Mouse (Mus musculus) lung, postnatal 0 days (tissue): ENCODE results near the gene Atp12a. TPM values are rescaled to one million over a fixed set of nuclear protein-coding genes. Genes with fewer than 3 reads are reported as not detected.

Experiments
- ATAC-seq: fragments of 200-750 bp; cut with Nextera tagmentation; 2 replicates; pipeline ENCODE4 v1.8.0; 2017; ENCODE audit warnings: moderate library complexity
- DNase-seq: peaks from one replicate; pipeline ENCODE4 v3.0.0-alpha.2; 2016; ENCODE audit warnings: low spot score
- H3K27ac ChIP-seq: fragments of 300-500 bp; sonication (generic); 2 replicates; pipeline ENCODE4 v1.5.1; 2014; ENCODE audit warnings: antibody characterized with exemption, mild to moderate bottlenecking, low read length, mixed read lengths
- H3K27me3 ChIP-seq: fragments of 300-500 bp; sonication (generic); replicated peaks from 2 replicates; pipeline ENCODE4 v1.6.1; 2014; ENCODE audit warnings: low read length, mixed read lengths; ENCODE audit not compliant: insufficient read depth
- H3K36me3 ChIP-seq: fragments of 300-500 bp; sonication (generic); 2 replicates; pipeline ENCODE4 v1.6.1; 2014; ENCODE audit warnings: low read length, mixed read lengths; ENCODE audit not compliant: insufficient read depth
- H3K4me1 ChIP-seq: fragments of 300-500 bp; sonication (generic); 2 replicates; pipeline ENCODE4 v1.6.1; 2014; ENCODE audit warnings: antibody characterized with exemption, low read depth, low read length, mixed read lengths; ENCODE audit not compliant: insufficient read depth
- H3K4me2 ChIP-seq: fragments of 300-500 bp; sonication (generic); replicated peaks from 2 replicates; pipeline ENCODE4 v1.6.1; 2014; ENCODE audit warnings: low read depth, mild to moderate bottlenecking, low read length, moderate library complexity, mixed read lengths
- H3K4me3 ChIP-seq: fragments of 300-500 bp; sonication (generic); 2 replicates; pipeline ENCODE4 v1.5.1; 2014; ENCODE audit warnings: low read depth, low read length
- H3K9ac ChIP-seq: fragments of 300-500 bp; sonication (generic); replicated peaks from 2 replicates; pipeline ENCODE4 v1.6.1; 2014; ENCODE audit warnings: low read depth, mild to moderate bottlenecking
- H3K9me3 ChIP-seq: fragments of 300-500 bp; sonication (generic); 2 replicates; pipeline ENCODE4 v1.6.1; 2016; ENCODE audit warnings: low read length, mixed read lengths
- CTCF ChIP-seq: IDR thresholded peaks from 2 replicates; pipeline ENCODE4 v1.5.1; 2016; ENCODE audit warnings: antibody characterized with exemption, mild to moderate bottlenecking
- EP300 ChIP-seq: IDR thresholded peaks from 2 replicates; pipeline ENCODE4 v1.6.1; 2016; ENCODE audit warnings: antibody characterized with exemption, mild to moderate bottlenecking, control low read depth
- whole genome bisulfite sequencing: fragments of 180-500 bp; shearing (Covaris S2); extraction: QIAGEN DNeasy Blood & Tissue Kit; methylation state at CpG from one replicate; pipeline ENCODE4 v1.1.7; 2014; 5-methylcytosine and 5-hydroxymethylcytosine counted together
- polyA plus RNA-seq: library from polyadenylated mRNA; unstranded; fragments of >200 nt; fragmentation: Nextera tagmentation; extraction: Ambion mirVana; gene quantifications from 2 replicates; pipeline ENCODE4 v1.2.1, GENCODE M21; 2015

Gene Atp12a
- polyA plus RNA-seq = 1.7 and 1.8 TPM in 2 replicates

DNA sequence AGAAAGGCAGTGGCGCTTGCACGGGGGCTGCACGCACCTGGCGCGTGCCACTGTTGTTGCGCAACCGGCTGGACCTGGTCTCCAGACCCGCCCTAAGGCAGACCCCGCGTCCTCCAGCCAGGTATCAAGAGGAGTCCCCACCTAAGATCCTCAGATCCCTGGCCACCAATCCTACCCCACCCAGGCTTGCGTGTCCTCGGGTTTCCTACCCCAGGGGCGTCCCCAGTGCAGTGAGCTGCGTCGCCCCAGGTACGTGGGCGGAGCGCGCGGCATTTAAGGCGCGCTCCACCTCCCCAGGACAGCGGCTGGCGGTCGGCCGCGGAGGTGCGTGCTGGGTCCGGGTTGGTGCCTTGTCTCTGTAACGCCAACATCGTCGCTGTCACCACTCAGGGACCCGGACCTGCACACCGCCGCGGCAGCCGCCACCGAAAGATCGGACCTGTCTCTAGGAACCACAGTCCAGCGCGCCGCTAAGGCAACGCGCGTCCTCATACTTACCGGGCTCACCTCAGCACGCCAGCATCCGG is at the start of gene Atp12a:
TSS of gene Atp12a (plus strand) at position 358 of the 527 bp plus-strand sequence.
- TF ChIP-seq EP300 = no peak
- no peak for TF ChIP-seq CTCF
- ATAC-seq = peak; percentile 30
- Histone ChIP-seq H3K27ac (no peak within 1 kb of the TSS), H3K9me3 (no peaks in the 10 kb centered on the region), H3K27me3 (no peaks in the 10 kb centered on the region; the same call in 1 of the 2 replicates), H3K4me1 (peaks cover 4% of the 10 kb centered on the region; the same call in 1 of the 2 replicates), H3K4me2 (peak within 1 kb of the TSS; percentile 66), H3K9ac (0 out of 2 replicates have a peak within 1 kb of the TSS, but pooled peaks have one; percentile 0), H3K36me3 (no peaks in the 10 kb centered on the region), H3K4me3 (peak within 1 kb of the TSS; percentile 38)
- no peak for DNase-seq
- WGBS = 1% methylated on average over 40 of the region's 48 CpGs

DNA sequence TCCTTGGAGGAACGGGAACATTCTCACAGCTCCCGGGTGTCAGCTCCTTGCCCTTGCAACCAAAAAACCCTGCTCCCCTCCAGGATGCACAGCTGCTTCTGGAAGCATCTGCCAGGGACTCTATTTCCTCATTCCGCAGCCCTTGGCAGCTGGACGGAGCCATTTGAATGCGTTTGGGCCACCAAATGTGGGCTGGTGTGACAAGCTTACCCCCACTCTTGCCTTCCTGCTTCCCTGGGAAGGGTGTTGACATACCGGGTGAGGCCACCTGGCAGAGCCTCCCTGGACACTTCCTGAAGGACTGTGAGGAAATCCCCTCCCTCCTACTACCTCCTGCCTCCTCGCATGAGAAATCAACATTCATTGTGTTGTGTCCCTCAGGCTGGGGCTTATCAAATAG is 49.3 kb upstream of the Atp12a start:
- H3K4me3 ChIP-seq = no peak overlapping the region
- H3K27ac ChIP-seq = no peak overlapping the region
- no peak overlapping the region for H3K4me2 ChIP-seq
- TF ChIP-seq EP300 = no peak
- no peak for TF ChIP-seq CTCF
- no peaks in the 10 kb centered on the region for H3K9me3 ChIP-seq
- 15% methylated on average over 7 of the region's 7 CpGs for WGBS
- no peaks in the 10 kb centered on the region for H3K36me3 ChIP-seq
- H3K9ac ChIP-seq = no peak overlapping the region
- H3K27me3 ChIP-seq = no peaks in the 10 kb centered on the region
- ATAC-seq (peak; percentile 37; the same call in 1 of the 2 replicates), DNase-seq (peak; percentile 40)
- peaks cover 4% of the 10 kb centered on the region for H3K4me1 ChIP-seq

DNA sequence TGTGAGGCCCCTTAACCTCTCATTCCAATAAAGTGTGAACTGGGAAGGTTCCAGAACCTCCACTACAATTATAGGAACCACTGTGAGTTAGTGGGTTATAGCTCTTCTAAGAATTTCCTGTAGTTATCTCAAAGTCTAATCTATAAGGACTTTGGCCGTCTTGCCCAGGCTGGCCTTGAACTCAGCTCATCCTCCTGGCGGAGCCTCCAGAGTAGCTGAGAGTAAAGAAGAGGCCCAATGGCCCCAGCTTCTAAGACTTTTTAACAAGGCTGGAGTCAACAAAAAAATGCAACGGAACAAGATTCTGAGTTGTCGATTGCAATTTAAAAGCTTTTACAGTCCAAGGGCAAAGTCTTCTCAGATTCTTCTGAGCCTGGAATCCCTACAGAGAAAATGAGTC is 48.5 kb upstream of the Atp12a start:
- WGBS = 79% methylated on average over 4 of the region's 4 CpGs
- H3K27ac ChIP-seq = no peak overlapping the region
- no peaks in the 10 kb centered on the region for H3K9me3 ChIP-seq
- DNase-seq = no peak
- no peak overlapping the region for H3K4me3 ChIP-seq
- no peak for ATAC-seq
- H3K4me2 ChIP-seq = no peak overlapping the region
- H3K4me1 ChIP-seq = peaks cover 4% of the 10 kb centered on the region
- no peaks in the 10 kb centered on the region for H3K36me3 ChIP-seq
- H3K9ac ChIP-seq = no peak overlapping the region
- TF ChIP-seq EP300 (no peak), CTCF (no peak)
- H3K27me3 ChIP-seq = no peaks in the 10 kb centered on the region

DNA sequence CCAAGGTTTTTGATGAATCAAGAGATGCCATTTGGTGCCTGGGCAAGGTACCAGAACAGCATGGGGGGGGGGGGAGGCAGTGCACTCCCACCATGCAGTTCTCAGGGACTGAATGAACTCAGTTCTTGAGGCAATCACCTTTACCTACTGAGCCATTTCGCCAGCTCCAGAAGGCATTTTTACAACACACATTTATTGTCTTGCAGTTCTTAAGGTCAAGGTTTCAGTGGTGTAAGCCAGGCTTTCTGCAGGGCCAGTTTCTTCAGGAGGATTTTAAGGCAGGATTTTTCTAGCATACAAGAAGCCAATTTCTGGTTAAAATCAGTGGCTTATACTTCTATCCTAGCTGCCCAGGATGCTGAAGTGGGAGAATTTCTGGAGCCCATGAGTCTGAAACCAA is 41.9 kb upstream of the Atp12a start:
- no peak overlapping the region for H3K4me2 ChIP-seq
- ATAC-seq = no peak
- no peak for TF ChIP-seq EP300
- no peaks in the 10 kb centered on the region for H3K36me3 ChIP-seq
- DNase-seq = no peak
- H3K9me3 ChIP-seq = no peaks in the 10 kb centered on the region
- no peak overlapping the region for H3K4me3 ChIP-seq
- H3K9ac ChIP-seq = no peak overlapping the region
- 85% methylated on average over 1 of the region's 1 CpGs for WGBS
- no peaks in the 10 kb centered on the region for H3K27me3 ChIP-seq
- H3K27ac ChIP-seq = no peak overlapping the region
- no peaks in the 10 kb centered on the region for H3K4me1 ChIP-seq

DNA sequence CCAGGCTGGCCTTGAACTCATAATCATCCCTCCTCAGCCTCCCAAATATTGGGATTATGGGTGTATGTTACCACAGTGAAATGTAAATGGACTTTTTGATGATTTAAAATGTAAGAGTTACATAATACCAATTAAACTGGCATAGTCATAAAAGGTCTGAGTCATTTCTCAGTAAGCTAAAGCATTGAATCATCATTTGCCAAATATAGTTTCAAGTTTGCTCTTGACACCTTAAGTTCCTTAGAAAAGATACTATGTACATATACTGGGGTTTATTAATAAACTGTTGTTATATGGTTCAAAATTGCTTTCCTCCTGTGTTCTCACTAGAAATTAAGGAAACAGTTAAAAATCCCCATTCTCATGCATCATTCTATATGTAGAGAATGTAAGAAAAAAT is 39.8 kb upstream of the Atp12a start:
- H3K9ac ChIP-seq = no peak overlapping the region
- no peak for ATAC-seq
- no peak overlapping the region for H3K4me2 ChIP-seq
- no peaks in the 10 kb centered on the region for H3K36me3 ChIP-seq
- H3K4me3 ChIP-seq = no peak overlapping the region
- H3K9me3 ChIP-seq = no peaks in the 10 kb centered on the region
- H3K4me1 ChIP-seq = no peaks in the 10 kb centered on the region
- H3K27me3 ChIP-seq = no peaks in the 10 kb centered on the region
- TF ChIP-seq EP300 = no peak
- TF ChIP-seq CTCF = no peak
- DNase-seq = no peak
- H3K27ac ChIP-seq = no peak overlapping the region

DNA sequence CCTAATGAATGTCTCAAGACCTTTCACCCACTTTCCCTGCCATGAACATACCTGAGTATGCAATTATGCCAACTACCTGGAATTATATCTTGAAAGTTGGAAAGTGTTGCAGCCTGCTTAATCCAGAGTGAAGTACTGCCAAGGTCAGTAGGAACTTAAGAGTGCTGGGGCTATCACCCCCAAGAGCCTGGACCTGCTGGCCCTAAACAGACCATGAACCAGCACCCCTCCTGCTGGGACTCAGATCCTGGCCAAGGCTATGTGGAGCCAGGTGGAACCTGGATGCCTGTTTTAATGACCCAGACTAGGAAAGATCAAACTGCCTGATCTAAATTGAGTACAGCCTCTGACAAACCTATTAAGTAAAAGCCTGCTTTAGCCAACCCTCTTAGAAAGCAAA is 31.2 kb upstream of the Atp12a start:
- Histone ChIP-seq H3K27ac (no peak overlapping the region), H3K27me3 (no peaks in the 10 kb centered on the region)

DNA sequence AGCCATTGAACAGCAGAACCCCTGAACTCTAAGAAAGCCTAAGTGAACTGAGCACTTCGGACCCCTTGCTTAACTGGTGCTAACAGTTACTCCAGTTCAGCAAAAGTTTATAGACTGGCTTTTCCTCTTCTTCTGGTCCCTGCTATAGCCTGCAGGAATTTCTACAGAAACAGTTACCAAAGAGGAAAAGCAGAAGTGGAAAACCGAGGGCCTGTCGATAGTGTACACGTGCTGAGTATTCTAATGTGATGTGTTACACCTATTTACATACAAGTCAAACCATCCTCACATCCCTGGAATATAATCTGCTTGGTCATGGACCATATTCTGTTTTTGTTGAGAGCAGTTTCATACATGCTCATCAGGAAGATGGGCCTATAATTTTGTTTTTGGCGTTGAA is 30.4 kb upstream of the Atp12a start:
- Histone ChIP-seq H3K27me3 (no peaks in the 10 kb centered on the region), H3K9me3 (no peaks in the 10 kb centered on the region), H3K36me3 (no peaks in the 10 kb centered on the region), H3K4me3 (no peak overlapping the region), H3K27ac (no peak overlapping the region), H3K4me2 (no peak overlapping the region), H3K4me1 (no peaks in the 10 kb centered on the region; the same call in 1 of the 2 replicates), H3K9ac (no peak overlapping the region)
- no peak for ATAC-seq
- no peak for DNase-seq
- 79% methylated on average over 5 of the region's 5 CpGs for WGBS
- TF ChIP-seq EP300 (no peak), CTCF (no peak)

More for the DNA sequence above, 31.2 kb upstream of the Atp12a start:
- TF ChIP-seq CTCF (no peak), EP300 (no peak)
- Histone ChIP-seq H3K9me3 (no peaks in the 10 kb centered on the region), H3K4me1 (no peaks in the 10 kb centered on the region; the same call in 1 of the 2 replicates), H3K4me3 (no peak overlapping the region), H3K4me2 (no peak overlapping the region), H3K36me3 (no peaks in the 10 kb centered on the region), H3K9ac (no peak overlapping the region)
- no peak for ATAC-seq
- DNase-seq = no peak
